Mouse (Mus musculus): ENCODE measurements around the gene Gart.

DNA sequence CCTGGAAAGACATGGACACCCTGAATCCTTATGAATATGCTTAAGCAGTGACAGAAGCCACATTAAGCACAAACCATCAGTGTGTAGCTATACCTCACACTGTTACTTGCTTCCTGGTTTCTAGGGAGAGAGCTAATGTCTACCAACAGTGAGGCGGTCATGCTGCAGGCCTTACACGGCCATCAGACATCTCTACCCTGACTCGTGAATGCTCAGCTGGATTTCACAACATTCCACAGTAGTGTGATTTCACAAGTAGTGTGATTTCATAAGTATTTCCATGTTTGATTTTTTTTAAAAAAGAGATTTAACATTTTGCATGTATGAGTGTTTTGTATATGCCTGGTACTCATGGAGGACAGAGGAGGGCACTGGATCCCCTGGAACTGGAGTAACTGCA, 18.1 kb downstream of the Gart start:
- TF ChIP-seq CTCF (IDR thresholded peaks at IDR 0.05; ENCODE audit: extremely low read depth, insufficient read depth, low read length) = no peak
- no peak for TF ChIP-seq POLR2A (IDR thresholded peaks at IDR 0.05; ENCODE audit: extremely low read depth, insufficient read depth, low read length)
